Mouse (Mus musculus): Measurements from ENCODE around the gene Hexa.

Gene Hexa

GRCm38 (mm10) chr9:59565600-59565999 lies 26.3 kb downstream of the Hexa start:
- peak; percentile 56 for DNase-seq

GRCm38 (mm10) chr9:59567111-59567510 lies 27.8 kb downstream of the Hexa start:
- DNase-seq, result peak; percentile 43

- no peak for DNase-seq
These were observed 32.5 kb downstream of the Hexa start for GRCm38 (mm10) chr9:59571852-59572251.

- DNase-seq, result no peak
These were observed 38.1 kb downstream of the Hexa start for GRCm38 (mm10) chr9:59577401-59577800.

- DNase-seq, result peak; percentile 91
These were observed 38.6 kb downstream of the Hexa start, which contains the start of gene Celf6 for GRCm38 (mm10) chr9:59577844-59578504. Gene Celf6 (plus strand): TSS chr9:59577917.

- DNase-seq, result no peak
These were observed 39.1 kb downstream of the Hexa start for GRCm38 (mm10) chr9:59578505-59578867.

- DNase-seq, result peak; percentile 75
These were observed 45.5 kb downstream of the Hexa start for GRCm38 (mm10) chr9:59584871-59585308.

- no peak for DNase-seq
These were observed 48.9 kb downstream of the Hexa start for GRCm38 (mm10) chr9:59588252-59588651.

GRCm38 (mm10) chr9:59588710-59589671 lies 49.7 kb downstream of the Hexa start:
- DNase-seq, result no peak

- no peak for DNase-seq
These were observed 50.5 kb downstream of the Hexa start for GRCm38 (mm10) chr9:59589703-59590439.

- DNase-seq, result no peak
These were observed 62.3 kb downstream of the Hexa start for GRCm38 (mm10) chr9:59601661-59602060.

- DNase-seq, result no peak
These were observed 66.6 kb downstream of the Hexa start for GRCm38 (mm10) chr9:59605967-59606366.

- no peak for DNase-seq
These were observed 71.6 kb downstream of the Hexa start for GRCm38 (mm10) chr9:59610950-59611349.

Measured in cerebellum, adult 8-10 months (tissue).